23 mouse cellular contexts compared by ENCODE assay signal in genomic region chr3:102384596-102384995, GRCm38 (mm10).
"Had no signal": no experiment of that assay in that cellular context is flagged by ENCODE, and none has a peak within 500 bp of the region (broad histone marks: within the 10 kb centered on the region; RNA-seq: fewer than 3 reads in every experiment).

No protein-coding gene starts in this region.

- H3K4me2 ChIP-seq: limb, embryonic 13.5 days; liver, embryonic 13.5 days; lung, embryonic 14.5 days; midbrain, embryonic 13.5 days; neural tube, embryonic 13.5 days had no signal

- H3K4me1 ChIP-seq: limb, embryonic 10.5 days; limb, embryonic 13.5 days; liver, embryonic 13.5 days; megakaryocyte, embryonic 14.5 days; midbrain, embryonic 10.5 days; midbrain, embryonic 13.5 days; neural tube, embryonic 13.5 days had no signal

- ATAC-seq: hindbrain, embryonic 16.5 days; intestine, embryonic 16.5 days; lung, postnatal 0 days; midbrain, embryonic 13.5 days; midbrain, embryonic 16.5 days had no signal

- H3K27ac ChIP-seq: layer of hippocampus, adult 2 months; limb, embryonic 10.5 days; limb, embryonic 13.5 days; liver, embryonic 13.5 days; midbrain, embryonic 10.5 days; midbrain, embryonic 13.5 days; neural tube, embryonic 13.5 days; stomach, postnatal 0 days had no signal

- H3K36me3 ChIP-seq: limb, embryonic 10.5 days; limb, embryonic 13.5 days; liver, embryonic 13.5 days; midbrain, embryonic 10.5 days; midbrain, embryonic 13.5 days; neural tube, embryonic 13.5 days had no signal

- H3K4me3 ChIP-seq: layer of hippocampus, adult 2 months; limb, embryonic 10.5 days; limb, embryonic 13.5 days; liver, embryonic 13.5 days; megakaryocyte, embryonic 14.5 days; midbrain, embryonic 10.5 days; midbrain, embryonic 13.5 days; myocyte; neural tube, embryonic 13.5 days had no signal

- H3K9ac ChIP-seq: limb, embryonic 13.5 days; liver, embryonic 13.5 days; lung, embryonic 14.5 days; midbrain, embryonic 13.5 days; neural tube, embryonic 13.5 days had no signal

- H3K9me3 ChIP-seq: limb, embryonic 10.5 days; limb, embryonic 13.5 days; liver, embryonic 13.5 days; megakaryocyte, embryonic 14.5 days; midbrain, embryonic 10.5 days; midbrain, embryonic 13.5 days; neural tube, embryonic 13.5 days had no signal

- DNase-seq: layer of hippocampus, adult 9-11 months; liver; liver, embryonic 13.5 days; lung, embryonic 14.5 days; lung, postnatal 36 days; retina, postnatal 1 day; right cerebral cortex, postnatal 25 days; thymus, adult 2 months; thymus, postnatal 14 days; thymus, postnatal 4 days had no signal

- H3K27me3 ChIP-seq: limb, embryonic 13.5 days; liver, embryonic 13.5 days; megakaryocyte, embryonic 14.5 days; midbrain, embryonic 13.5 days; neural tube, embryonic 13.5 days had no signal
